Mouse (Mus musculus) bone marrow macrophage, adult 2 months (primary cell): ENCODE measurements around the gene Tmem88b. TPM values are rescaled to one million over a fixed set of nuclear protein-coding genes. Genes with fewer than 3 reads are reported as not detected.

Source experiments
- H3K27ac ChIP-seq: 2 replicates; pipeline ENCODE4 v1.5.1; 2012; ENCODE audit warnings: low read depth, low read length; ENCODE audit not compliant: insufficient read depth
- H3K4me1 ChIP-seq: 2 replicates; pipeline ENCODE4 v1.6.1; 2012; ENCODE audit warnings: low read length; ENCODE audit not compliant: control insufficient read depth, insufficient read depth
- H3K4me3 ChIP-seq: 2 replicates; pipeline ENCODE4 v1.5.1; 2012; ENCODE audit warnings: mild to moderate bottlenecking, low read length, moderate library complexity; ENCODE audit not compliant: insufficient read depth
- CTCF ChIP-seq: IDR thresholded peaks from 2 replicates; pipeline ENCODE4 v1.5.1; 2012; ENCODE audit warnings: low read depth, mild to moderate bottlenecking, low read length, moderate library complexity
- POLR2A ChIP-seq: IDR thresholded peaks from 2 replicates; pipeline ENCODE4 v1.6.1; 2012; ENCODE audit warnings: mild to moderate bottlenecking, low read depth, low read length, borderline replicate concordance
- polyA plus RNA-seq: library from polyadenylated mRNA; stranded (reverse); fragments of >200 nt; gene quantifications from 2 replicates; pipeline ENCODE4 v1.2.4, GENCODE M21; 2012; ENCODE audit not compliant: missing spikeins, insufficient read depth, insufficient read length

The Tmem88b gene
- polyA plus RNA-seq, 1 experiment: not detected

DNA sequence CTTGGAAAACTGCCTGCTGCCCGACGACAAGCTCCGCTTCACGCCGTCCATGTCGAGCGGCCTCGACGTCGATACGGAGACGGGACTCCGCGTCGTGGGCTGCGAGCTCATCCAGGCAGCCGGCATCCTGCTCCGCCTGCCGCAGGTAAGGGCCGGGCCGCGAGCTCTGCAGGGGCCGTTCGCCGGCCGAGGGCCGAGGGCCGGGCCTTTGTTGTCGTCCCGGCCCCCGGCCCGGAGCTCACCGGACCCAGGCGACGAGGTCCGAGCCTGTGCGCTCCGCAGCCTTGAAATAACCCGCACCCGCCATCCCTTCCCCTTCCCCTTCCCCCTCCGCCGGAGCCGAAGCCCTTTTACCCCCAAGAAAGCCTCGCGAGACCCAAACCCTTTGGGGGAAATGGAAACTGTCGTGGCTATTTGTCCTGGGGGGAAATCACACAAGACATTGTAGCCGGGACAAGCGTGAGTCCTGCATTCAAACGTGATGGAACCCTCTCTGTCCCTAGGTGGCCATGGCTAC lies 27.0 kb upstream of the Tmem88b start:
- TF ChIP-seq CTCF (no peak), POLR2A (no peak)
- H3K4me1 ChIP-seq: peaks cover 15% of the 10 kb centered on the region
- H3K27ac ChIP-seq: peak overlapping the region; percentile 76
- peak overlapping the region; percentile 97 for H3K4me3 ChIP-seq

DNA sequence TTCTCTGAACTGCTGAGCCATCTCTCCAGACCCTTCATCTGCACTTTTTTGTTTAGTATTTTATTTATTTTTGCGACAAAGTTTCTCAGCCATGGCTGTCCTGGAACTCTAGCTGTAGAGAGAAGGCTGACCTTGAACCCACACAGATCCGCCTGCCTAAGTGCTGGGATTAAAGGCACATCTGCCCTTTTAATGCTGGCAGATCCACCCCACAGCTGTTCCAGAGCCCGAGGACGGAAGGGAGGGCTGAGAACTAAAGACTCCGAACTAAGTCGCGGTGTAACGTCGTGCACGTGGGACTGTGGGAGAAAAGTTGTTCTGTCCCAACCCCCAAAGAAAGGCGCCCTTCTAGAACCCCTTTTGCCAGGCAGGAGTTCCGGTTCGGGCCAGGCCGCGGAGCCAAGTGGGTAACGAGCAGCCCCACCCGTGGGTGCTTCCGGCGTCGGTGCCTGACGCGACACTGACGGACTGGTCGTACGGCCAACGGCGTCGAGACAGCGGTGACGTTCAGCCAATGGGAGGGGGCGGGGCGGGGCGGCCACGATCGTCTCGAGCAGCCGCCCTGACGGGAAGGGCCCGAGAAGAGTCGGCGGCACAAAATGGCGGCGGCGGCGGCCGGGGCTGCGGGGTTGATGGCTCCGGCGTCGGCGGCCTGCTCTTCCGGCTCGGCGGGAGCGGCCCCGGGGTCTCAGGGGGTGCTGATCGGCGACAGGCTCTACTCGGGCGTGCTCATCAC lies 26.4 kb upstream of the Tmem88b start, which contains the start of gene Ccnl2:
TSS of gene Ccnl2 (plus strand) at position 561 of the 736 bp plus-strand sequence.
- TF ChIP-seq CTCF (no peak), POLR2A (no peak)
- H3K4me3 ChIP-seq: peak within 1 kb of the TSS; percentile 97
- H3K4me1 ChIP-seq: peaks cover 15% of the 10 kb centered on the region
- peak within 1 kb of the TSS; percentile 90 for H3K27ac ChIP-seq

DNA sequence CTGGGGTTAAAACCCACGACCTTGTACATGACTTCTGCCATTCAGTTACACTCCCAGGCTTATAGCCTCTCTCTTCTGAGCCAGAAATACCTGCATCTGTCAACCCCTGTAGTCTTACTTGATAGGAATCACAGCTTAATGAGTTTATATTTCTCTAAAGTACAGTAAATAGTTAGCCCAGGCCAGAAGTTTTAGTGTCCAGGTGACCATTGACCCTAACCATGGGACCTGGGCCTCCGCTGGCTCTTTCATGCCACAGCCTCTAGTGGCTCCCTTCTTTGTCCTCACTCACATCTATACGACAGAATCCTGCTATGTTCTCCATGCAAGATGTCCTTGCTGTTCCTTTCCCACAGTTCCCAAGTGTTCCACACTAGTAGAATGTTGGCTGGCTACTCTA lies 22.2 kb upstream of the Tmem88b start:
- H3K4me1 ChIP-seq: peaks cover 16% of the 10 kb centered on the region
- TF ChIP-seq POLR2A: no peak
- no peak for TF ChIP-seq CTCF
- no peak overlapping the region for H3K27ac ChIP-seq
- no peak overlapping the region for H3K4me3 ChIP-seq

DNA sequence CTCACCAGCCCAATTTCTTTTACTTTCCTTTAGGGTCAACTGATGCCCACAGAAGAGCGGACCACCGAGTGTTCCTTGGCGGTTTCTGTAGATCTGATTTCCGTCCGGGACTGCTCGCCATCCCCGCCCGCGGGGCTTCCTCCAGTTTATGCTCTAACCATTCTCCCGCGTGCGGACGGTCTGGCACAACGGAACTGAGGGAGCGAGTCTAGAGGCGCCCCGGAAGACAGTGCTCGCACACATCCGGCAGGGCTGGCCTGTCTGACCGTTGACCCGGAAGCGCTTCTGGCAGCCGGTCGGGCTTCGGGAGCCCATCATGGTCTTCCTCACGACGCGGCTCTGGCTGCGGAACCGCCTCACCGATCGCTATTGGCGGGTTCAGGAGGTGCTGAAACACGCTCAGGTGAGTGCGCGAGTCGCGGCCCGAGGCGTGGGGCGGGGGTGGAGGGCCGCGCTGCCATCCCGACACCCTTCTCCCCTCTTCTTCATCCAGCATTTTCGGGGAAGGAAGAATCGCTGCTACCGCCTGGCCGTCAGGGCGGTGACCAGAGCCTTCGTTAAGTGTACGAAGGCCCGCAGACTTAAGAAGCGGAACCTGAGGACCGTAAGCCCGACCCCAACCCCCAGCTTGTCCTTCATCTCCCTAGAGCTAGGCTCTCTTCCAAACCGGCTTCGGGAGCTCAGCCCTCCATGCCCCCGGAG lies 17.8 kb upstream of the Tmem88b start:
- peak overlapping the region; percentile 56 for H3K27ac ChIP-seq
- H3K4me3 ChIP-seq: peak overlapping the region; percentile 88
- no peak for TF ChIP-seq CTCF
- H3K4me1 ChIP-seq: peaks cover 9% of the 10 kb centered on the region

DNA sequence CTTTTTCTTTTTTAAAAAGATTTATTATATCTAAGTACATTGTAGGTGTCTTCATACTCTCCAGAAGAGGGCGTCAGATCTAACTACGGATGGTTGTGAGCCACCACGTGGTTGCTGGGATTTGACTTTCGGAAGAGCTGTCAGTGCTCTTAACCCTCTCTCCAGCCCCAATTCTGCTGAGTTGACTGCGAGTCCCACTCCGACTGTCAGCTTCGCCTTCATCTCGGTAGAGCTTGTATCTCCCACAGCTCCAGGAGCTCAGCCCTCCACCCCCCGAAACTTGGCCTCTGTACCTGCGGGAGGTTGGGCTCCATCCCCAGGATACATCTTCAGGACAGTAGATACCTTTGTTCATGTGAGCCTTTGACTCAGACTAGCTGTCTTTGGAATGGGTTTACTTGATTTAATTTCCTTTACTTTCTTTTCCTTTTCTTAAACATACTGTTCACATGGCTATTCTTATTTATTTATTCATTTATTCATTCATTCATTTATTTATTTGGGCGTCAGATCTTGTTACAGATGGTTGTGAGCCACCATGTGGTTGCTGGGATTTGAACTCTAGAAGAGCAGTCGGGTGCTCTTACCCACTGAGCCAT lies 17.2 kb upstream of the Tmem88b start, which contains the start of gene Mrpl20:
TSS of gene Mrpl20 (plus strand) at position 138 of the 599 bp plus-strand sequence.
- H3K4me1 ChIP-seq: peaks cover 9% of the 10 kb centered on the region
- peak within 1 kb of the TSS; percentile 88 for H3K4me3 ChIP-seq
- no peak for TF ChIP-seq POLR2A
- no peak for TF ChIP-seq CTCF
- H3K27ac ChIP-seq: peak within 1 kb of the TSS; percentile 56

DNA sequence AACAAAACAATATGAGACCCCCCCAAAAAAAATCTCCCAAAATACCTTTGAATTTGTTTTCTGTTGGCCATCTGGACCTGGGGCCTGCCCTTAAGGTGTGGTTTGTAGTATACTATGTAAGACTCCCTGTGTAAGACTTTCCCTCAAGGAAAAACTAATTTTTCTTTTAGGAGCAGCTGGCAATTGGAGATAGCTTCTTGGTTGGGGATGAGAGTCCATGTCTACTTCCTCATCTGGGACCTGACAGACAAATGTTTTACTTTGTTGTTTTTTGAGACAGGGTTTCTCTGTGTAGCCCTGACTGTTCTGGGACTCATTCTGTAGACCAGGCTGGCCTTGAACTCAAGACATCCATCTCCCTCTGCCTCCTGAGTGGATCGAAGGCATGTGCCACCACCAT lies 16.4 kb upstream of the Tmem88b start:
- Histone ChIP-seq H3K27ac (no peak overlapping the region), H3K4me3 (no peak overlapping the region), H3K4me1 (peaks cover 9% of the 10 kb centered on the region)
- TF ChIP-seq CTCF: no peak
- TF ChIP-seq POLR2A: no peak

DNA sequence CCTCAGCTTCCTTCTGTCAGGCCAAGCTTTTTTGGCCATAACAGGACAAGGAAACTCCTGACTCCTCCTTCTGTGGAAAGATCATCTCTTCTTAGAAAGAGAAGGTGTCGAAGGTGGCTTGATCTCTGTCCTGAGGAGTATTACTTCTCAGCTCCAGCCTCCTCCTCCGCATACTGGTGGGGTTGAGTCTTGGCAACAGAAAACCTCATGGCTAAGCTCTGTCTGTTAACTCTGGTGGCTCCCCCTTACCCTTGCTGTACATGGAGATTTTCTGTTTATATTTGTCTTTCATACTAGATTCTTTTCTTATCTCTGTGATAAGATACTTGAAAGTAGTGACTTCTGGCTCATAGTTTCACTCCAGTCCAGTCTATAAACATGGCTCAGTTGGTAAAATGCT lies 8.1 kb upstream of the Tmem88b start:
- TF ChIP-seq POLR2A: no peak
- TF ChIP-seq CTCF: no peak
- no peak overlapping the region for H3K4me3 ChIP-seq
- no peak overlapping the region for H3K27ac ChIP-seq
- H3K4me1 ChIP-seq: no peaks in the 10 kb centered on the region

DNA sequence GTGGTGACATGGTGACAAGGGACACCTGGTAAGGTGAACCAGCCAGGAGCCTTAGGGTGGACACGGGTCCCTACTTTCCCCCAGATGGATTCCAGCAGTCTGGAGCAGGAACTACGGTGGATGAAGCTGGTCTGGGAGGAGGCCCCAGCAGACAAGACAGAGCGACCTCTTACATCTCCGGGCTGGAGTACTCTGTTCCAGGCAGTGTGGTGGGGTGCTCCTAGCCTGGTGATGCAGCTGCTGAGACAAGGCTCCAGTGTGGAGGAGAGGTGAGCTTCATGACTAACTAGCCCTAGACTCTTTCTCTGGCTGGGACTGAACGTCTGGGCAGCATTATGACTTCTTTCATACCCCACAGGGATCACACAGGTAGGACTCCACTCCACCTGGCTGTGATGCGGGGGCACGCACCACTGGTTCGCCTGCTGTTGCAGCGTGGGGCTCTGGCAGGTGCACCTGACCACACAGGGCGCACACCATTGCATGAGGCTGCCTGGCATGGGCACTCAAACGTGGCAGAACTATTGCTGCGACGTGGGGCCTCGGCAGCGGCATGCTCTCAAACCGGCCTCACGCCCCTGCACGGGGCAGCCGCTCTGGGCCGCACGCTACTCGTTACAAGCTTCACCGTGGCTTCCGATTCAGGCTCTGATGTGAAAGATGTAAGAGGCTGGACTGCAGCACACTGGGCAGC lies 5.7 kb upstream of the Tmem88b start:
- H3K4me1 ChIP-seq: no peaks in the 10 kb centered on the region
- H3K4me3 ChIP-seq: no peak overlapping the region
- TF ChIP-seq POLR2A (no peak), CTCF (no peak)
- no peak overlapping the region for H3K27ac ChIP-seq

DNA sequence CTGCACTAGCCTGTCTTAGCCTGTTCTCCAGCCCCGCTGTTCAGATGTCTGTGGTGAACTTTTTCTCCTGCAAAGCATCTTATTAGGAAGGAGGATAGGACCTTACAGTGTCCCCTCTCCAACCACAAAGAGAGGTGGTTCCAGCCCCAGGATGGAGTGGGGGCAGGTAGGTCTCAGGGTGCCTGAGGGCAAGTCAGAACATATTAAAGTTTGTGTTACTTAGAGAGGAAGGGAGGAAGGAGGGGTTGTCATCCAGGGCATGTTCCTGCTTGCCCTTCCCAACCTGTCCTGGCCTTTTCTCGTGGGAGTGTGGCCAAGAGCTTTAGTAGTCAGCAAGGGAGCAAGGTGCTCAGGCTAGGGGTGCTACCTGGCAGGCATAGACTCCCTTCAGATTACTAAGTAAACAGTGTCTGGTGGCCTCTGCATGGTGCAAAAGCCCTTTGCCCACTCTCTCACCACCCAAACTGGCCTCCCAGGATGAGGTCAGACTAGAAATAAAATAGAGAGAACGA lies 5.0 kb upstream of the Tmem88b start:
- TF ChIP-seq POLR2A (no peak), CTCF (no peak)
- H3K4me1 ChIP-seq: no peaks in the 10 kb centered on the region

More for the DNA sequence above, 5.0 kb upstream of the Tmem88b start:
- Histone ChIP-seq H3K27ac (no peak overlapping the region), H3K4me3 (no peak overlapping the region)
